Mouse (Mus musculus): ENCODE data around the gene Ube3b. TPM values are rescaled to one million over a fixed set of nuclear protein-coding genes. Genes with fewer than 3 reads are reported as not detected.

Gene Ube3b
- polyA plus RNA-seq, 1 experiment from 2014 or later, result 17.1 TPM

GRCm38 (mm10) chr5:114464561-114464960, 84.2 kb downstream of the Ube3b start:
- ATAC-seq (ENCODE audit: insufficient read depth), result no peak
- 43% methylated on average over 2 of the region's 2 CpGs for WGBS (ENCODE audit: insufficient replicate concordance)
- H3K36me3 ChIP-seq (replicated peaks), result no peaks in the 10 kb centered on the region

GRCm38 (mm10) chr5:114465641-114466040, 85.2 kb downstream of the Ube3b start:
- no peak for ATAC-seq (ENCODE audit: insufficient read depth)
- Histone ChIP-seq H3K4me3 (replicated peaks) (no peak overlapping the region), H3K4me2 (no peak overlapping the region), H3K36me3 (replicated peaks) (no peaks in the 10 kb centered on the region), H3K27ac (replicated peaks) (no peak overlapping the region), H3K27me3 (peaks cover 3% of the 10 kb centered on the region; the same call in 1 of the 2 replicates), H3K9ac (no peak overlapping the region), H3K9me3 (replicated peaks) (no peaks in the 10 kb centered on the region), H3K4me1 (replicated peaks) (peaks cover 4% of the 10 kb centered on the region)
- 79% methylated on average over 7 of the region's 7 CpGs for WGBS (ENCODE audit: insufficient replicate concordance)

More at GRCm38 (mm10) chr5:114464561-114464960, 84.2 kb downstream of the Ube3b start:
- no peak overlapping the region for H3K4me2 ChIP-seq
- no peak overlapping the region for H3K4me3 ChIP-seq (replicated peaks)
- H3K9ac ChIP-seq, result no peak overlapping the region
- peaks cover 3% of the 10 kb centered on the region; the same call in 1 of the 2 replicates for H3K27me3 ChIP-seq
- no peaks in the 10 kb centered on the region for H3K9me3 ChIP-seq (replicated peaks)
- no peak overlapping the region for H3K27ac ChIP-seq (replicated peaks)
- peaks cover 4% of the 10 kb centered on the region for H3K4me1 ChIP-seq (replicated peaks)

- H3K27me3 ChIP-seq, result peaks cover 3% of the 10 kb centered on the region; the same call in 1 of the 2 replicates
- no peak for ATAC-seq (ENCODE audit: insufficient read depth)
- H3K4me3 ChIP-seq (replicated peaks), result peak overlapping the region; percentile 17; the same call in 1 of the 2 replicates
- peak overlapping the region; percentile 54 for H3K4me2 ChIP-seq
- 4% methylated on average over 9 of the region's 11 CpGs for WGBS (ENCODE audit: insufficient replicate concordance)
- no peaks in the 10 kb centered on the region for H3K9me3 ChIP-seq (replicated peaks)
- no peak overlapping the region for H3K27ac ChIP-seq (replicated peaks)
- peaks cover 4% of the 10 kb centered on the region for H3K4me1 ChIP-seq (replicated peaks)
- H3K9ac ChIP-seq, result no peak overlapping the region
- no peaks in the 10 kb centered on the region for H3K36me3 ChIP-seq (replicated peaks)
These were observed 86.6 kb downstream of the Ube3b start for GRCm38 (mm10) chr5:114467019-114467418.

- H3K4me2 ChIP-seq, result peak overlapping the region; percentile 54
- peak; percentile 46; the same call in 1 of the 2 replicates for ATAC-seq (ENCODE audit: insufficient read depth)
- H3K4me3 ChIP-seq (replicated peaks), result peak overlapping the region; percentile 17; the same call in 1 of the 2 replicates
- no peaks in the 10 kb centered on the region for H3K36me3 ChIP-seq (replicated peaks)
- H3K4me1 ChIP-seq (replicated peaks), result peaks cover 4% of the 10 kb centered on the region
- H3K27ac ChIP-seq (replicated peaks), result no peak overlapping the region
- H3K9ac ChIP-seq, result no peak overlapping the region
- no peaks in the 10 kb centered on the region for H3K9me3 ChIP-seq (replicated peaks)
- 9% methylated on average over 9 of the region's 13 CpGs for WGBS (ENCODE audit: insufficient replicate concordance)
- peaks cover 3% of the 10 kb centered on the region; the same call in 1 of the 2 replicates for H3K27me3 ChIP-seq
These were observed 87.0 kb downstream of the Ube3b start for GRCm38 (mm10) chr5:114467430-114467829.

- 51% methylated on average over 4 of the region's 4 CpGs for WGBS (ENCODE audit: insufficient replicate concordance)
- no peak overlapping the region for H3K9ac ChIP-seq
- peaks cover 4% of the 10 kb centered on the region for H3K4me1 ChIP-seq (replicated peaks)
- H3K27ac ChIP-seq (replicated peaks), result no peak overlapping the region
- no peak overlapping the region for H3K4me2 ChIP-seq
- no peaks in the 10 kb centered on the region for H3K9me3 ChIP-seq (replicated peaks)
- no peak overlapping the region for H3K4me3 ChIP-seq (replicated peaks)
- no peaks in the 10 kb centered on the region for H3K36me3 ChIP-seq (replicated peaks)
- no peak for ATAC-seq (ENCODE audit: insufficient read depth)
- peaks cover 3% of the 10 kb centered on the region; the same call in 1 of the 2 replicates for H3K27me3 ChIP-seq
These were observed 87.6 kb downstream of the Ube3b start for GRCm38 (mm10) chr5:114468007-114468406.

- no peaks in the 10 kb centered on the region for H3K9me3 ChIP-seq (replicated peaks)
- H3K27ac ChIP-seq (replicated peaks), result no peak overlapping the region
- WGBS (ENCODE audit: insufficient replicate concordance), result 52% methylated on average over 3 of the region's 3 CpGs
These were observed 90.0 kb downstream of the Ube3b start for GRCm38 (mm10) chr5:114470359-114470758.

More at GRCm38 (mm10) chr5:114470359-114470758, 90.0 kb downstream of the Ube3b start:
- ATAC-seq (ENCODE audit: insufficient read depth), result no peak
- no peak overlapping the region for H3K4me3 ChIP-seq (replicated peaks)
- peaks cover 3% of the 10 kb centered on the region; the same call in 1 of the 2 replicates for H3K27me3 ChIP-seq
- peaks cover 4% of the 10 kb centered on the region for H3K4me1 ChIP-seq (replicated peaks)
- H3K36me3 ChIP-seq (replicated peaks), result no peaks in the 10 kb centered on the region
- H3K9ac ChIP-seq, result no peak overlapping the region
- H3K4me2 ChIP-seq, result no peak overlapping the region

Small RNA genes within 50 kb of the gene (microRNA-seq; reads per million reads assigned to microRNA genes)
- not detected for gene Mir7027

Other genes starting within 250 kb of the Ube3b start
- 0.43 and 0.45 TPM in 2 replicates for gene Acacb, start 234.1 kb upstream of the Ube3b start, polyA plus RNA-seq (2015; fragmentation: Nextera tagmentation; extraction: Ambion mirVana)
- not detected in 2 replicates for gene Foxn4, start 106.8 kb upstream of the Ube3b start, polyA plus RNA-seq (2015; fragmentation: Nextera tagmentation; extraction: Ambion mirVana)
- 0.40 and 0.62 TPM in 2 replicates for gene Myo1h, start 91.4 kb upstream of the Ube3b start, polyA plus RNA-seq (2015; fragmentation: Nextera tagmentation; extraction: Ambion mirVana)
- gene Kctd10, start 99 bp upstream of the Ube3b start, polyA plus RNA-seq (2015; fragmentation: Nextera tagmentation; extraction: Ambion mirVana), result 21.1 and 22.6 TPM in 2 replicates
- 10.3 and 11.0 TPM in 2 replicates for gene Mmab, start 63.5 kb downstream of the Ube3b start, polyA plus RNA-seq (2015; fragmentation: Nextera tagmentation; extraction: Ambion mirVana)
- gene Mvk, start 63.7 kb downstream of the Ube3b start, polyA plus RNA-seq (2015; fragmentation: Nextera tagmentation; extraction: Ambion mirVana), result 32.7 TPM in 2 replicates
- 0.50 and 0.73 TPM in 2 replicates for gene Fam222a, start 187.4 kb downstream of the Ube3b start, polyA plus RNA-seq (2015; fragmentation: Nextera tagmentation; extraction: Ambion mirVana)